Mouse (Mus musculus): ENCODE results near the gene Gm20431. TPM values are rescaled to one million over a fixed set of nuclear protein-coding genes. Genes with fewer than 3 reads are reported as not detected.

Gm20431 gene
- polyA plus RNA-seq, 1 experiment: not detected

- no peak overlapping the region for H3K4me3 ChIP-seq (replicated peaks)
- peaks cover 16% of the 10 kb centered on the region for H3K9me3 ChIP-seq
- H3K4me1 ChIP-seq: peaks cover 44% of the 10 kb centered on the region
- no peak for TF ChIP-seq FLI1 (IDR thresholded peaks at IDR 0.05; ENCODE audit: low read length)
- TF ChIP-seq GATA1 (IDR thresholded peaks at IDR 0.05; ENCODE audit: borderline replicate concordance, low read length): no peak
- H3K36me3 ChIP-seq (replicated peaks; ENCODE audit: low read length): peaks cover 87% of the 10 kb centered on the region
- H3K27me3 ChIP-seq (replicated peaks): no peaks in the 10 kb centered on the region
These were observed 50.0 kb downstream of the Gm20431 start for GRCm38 (mm10) chr2:167611287-167611686.

DNA sequence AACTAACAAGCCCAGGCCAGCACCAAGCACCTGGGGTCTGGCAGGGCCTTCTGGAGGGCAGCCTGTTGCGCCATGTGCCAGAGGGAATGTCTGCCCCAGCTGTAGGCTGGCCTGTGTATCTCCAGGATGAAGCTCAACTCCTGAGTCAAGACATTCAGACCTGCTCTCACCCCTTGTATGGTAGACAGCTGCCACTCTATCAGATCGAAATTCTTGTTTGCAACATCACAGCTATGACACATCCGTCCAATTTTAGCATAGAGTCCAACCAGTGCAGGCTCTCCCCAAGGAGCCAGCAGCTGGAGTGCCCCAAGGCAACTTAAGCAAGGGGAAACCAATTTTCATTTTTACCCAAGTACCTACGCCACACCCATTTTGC, 54.6 kb downstream of the Gm20431 start:
- peaks cover 29% of the 10 kb centered on the region for H3K4me1 ChIP-seq
- no peaks in the 10 kb centered on the region for H3K9me3 ChIP-seq
- peaks cover 46% of the 10 kb centered on the region for H3K36me3 ChIP-seq (replicated peaks; ENCODE audit: low read length)
- no peak overlapping the region for H3K4me3 ChIP-seq (replicated peaks)
- peaks cover 32% of the 10 kb centered on the region for H3K27me3 ChIP-seq (replicated peaks)
- TF ChIP-seq FLI1 (IDR thresholded peaks at IDR 0.05; ENCODE audit: low read length) (no peak), GATA1 (IDR thresholded peaks at IDR 0.05; ENCODE audit: borderline replicate concordance, low read length) (no peak)

DNA sequence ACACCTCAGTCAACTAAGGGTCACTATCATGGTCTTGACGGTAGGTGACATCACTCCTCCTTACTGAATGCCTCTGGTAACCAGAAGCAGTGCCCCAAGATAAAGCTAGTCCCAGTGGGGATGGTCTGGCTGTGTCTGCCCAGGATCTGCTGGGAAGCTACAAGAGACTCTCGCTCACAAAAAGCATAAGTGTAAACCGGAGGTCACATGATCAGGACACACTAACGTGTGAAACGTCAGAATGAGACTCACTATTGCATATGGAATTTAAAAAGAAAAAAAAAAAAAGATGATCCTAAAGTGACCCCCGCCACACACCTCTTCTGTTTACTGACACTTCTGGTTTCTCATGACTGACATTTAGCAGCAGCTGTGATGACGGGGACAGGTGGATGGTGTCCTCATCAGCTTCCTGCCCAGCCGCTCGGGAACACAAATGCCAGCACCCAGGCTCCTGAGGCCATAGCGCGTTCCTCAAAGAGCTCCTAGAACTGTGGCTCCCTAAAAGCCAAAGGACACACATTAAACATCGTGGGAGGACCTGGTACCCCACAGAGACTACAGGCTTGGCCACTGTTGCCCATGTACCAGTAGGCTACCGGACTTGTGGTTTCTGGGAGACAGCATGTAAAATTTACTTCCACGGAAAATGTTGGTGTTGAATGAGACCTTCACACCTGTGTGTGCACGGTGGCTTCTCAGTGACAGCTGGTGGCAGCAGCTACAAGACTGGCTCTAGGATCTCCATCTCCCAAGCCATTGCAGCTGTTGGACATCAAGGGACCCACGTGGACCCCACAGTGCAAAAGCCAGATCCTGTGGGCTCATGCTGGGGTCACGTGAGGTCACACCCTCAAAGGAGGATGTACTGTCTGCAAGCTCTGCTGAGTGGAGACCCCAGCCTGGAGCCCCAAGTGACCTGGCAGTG, 55.2 kb downstream of the Gm20431 start:
- H3K27me3 ChIP-seq (replicated peaks): peaks cover 37% of the 10 kb centered on the region
- peaks cover 23% of the 10 kb centered on the region for H3K4me1 ChIP-seq
- H3K4me3 ChIP-seq (replicated peaks): no peak overlapping the region
- H3K36me3 ChIP-seq (replicated peaks; ENCODE audit: low read length): peaks cover 39% of the 10 kb centered on the region
- TF ChIP-seq FLI1 (IDR thresholded peaks at IDR 0.05; ENCODE audit: low read length) (no peak), GATA1 (IDR thresholded peaks at IDR 0.05; ENCODE audit: borderline replicate concordance, low read length) (no peak)
- H3K9me3 ChIP-seq: no peaks in the 10 kb centered on the region

DNA sequence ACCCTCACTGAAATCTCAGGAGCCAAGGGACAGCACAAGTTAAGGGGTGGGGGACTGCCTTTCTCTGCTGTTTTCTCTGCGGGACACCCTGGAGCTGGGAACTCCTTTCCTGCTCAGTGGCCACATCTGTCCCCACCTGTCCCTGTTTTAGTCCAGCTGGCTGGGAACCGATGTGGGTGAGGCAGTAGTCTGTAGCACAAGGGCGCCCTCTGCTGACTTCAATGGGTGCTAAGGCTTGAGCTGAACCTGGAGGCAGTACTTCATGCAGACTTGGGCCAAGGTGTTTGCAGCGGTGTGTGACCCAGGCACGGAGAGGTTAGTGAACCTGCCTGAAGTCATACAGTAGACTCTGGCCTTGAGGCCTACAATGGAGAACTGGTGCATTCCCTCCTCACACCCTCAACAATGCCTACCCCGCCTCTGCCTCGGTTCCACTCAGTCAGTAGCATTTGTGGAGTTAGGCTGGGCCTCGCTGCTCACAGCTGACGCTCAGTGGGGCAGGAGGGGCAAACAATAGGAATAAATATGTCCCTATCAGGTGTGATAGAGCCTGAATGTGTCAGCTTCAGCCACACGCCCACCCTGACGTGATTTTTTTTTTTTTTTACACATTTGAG, 56.0 kb downstream of the Gm20431 start:
- H3K27me3 ChIP-seq (replicated peaks): peaks cover 45% of the 10 kb centered on the region
- H3K9me3 ChIP-seq: no peaks in the 10 kb centered on the region
- peaks cover 18% of the 10 kb centered on the region for H3K4me1 ChIP-seq
- no peak for TF ChIP-seq FLI1 (IDR thresholded peaks at IDR 0.05; ENCODE audit: low read length)
- TF ChIP-seq GATA1 (IDR thresholded peaks at IDR 0.05; ENCODE audit: borderline replicate concordance, low read length): no peak
- peaks cover 31% of the 10 kb centered on the region for H3K36me3 ChIP-seq (replicated peaks; ENCODE audit: low read length)
- H3K4me3 ChIP-seq (replicated peaks): no peak overlapping the region

DNA sequence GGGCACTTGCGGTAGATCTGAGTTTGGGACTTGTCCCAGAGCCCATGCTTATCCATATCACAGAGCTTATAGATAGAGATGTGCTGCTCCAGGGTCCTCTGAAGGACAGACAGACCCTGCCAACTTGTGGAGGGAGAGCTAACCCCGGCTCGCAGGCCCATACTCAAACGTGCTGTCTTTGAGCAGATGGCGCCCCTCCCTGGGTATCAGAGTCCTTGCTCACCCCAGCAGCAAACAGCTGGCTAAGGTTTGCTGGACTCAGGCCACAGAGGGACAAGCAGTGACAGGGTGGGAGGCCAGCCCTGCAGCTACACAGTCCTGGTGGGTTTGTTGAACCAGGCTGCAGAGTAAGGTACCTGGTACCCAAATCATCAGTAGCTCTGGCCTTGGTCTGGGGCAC, 58.3 kb downstream of the Gm20431 start:
- Histone ChIP-seq H3K27me3 (replicated peaks) (peaks cover 63% of the 10 kb centered on the region), H3K36me3 (replicated peaks; ENCODE audit: low read length) (peaks cover 18% of the 10 kb centered on the region), H3K4me3 (replicated peaks) (no peak overlapping the region), H3K9me3 (no peaks in the 10 kb centered on the region), H3K4me1 (peaks cover 25% of the 10 kb centered on the region)
- TF ChIP-seq GATA1 (IDR thresholded peaks at IDR 0.05; ENCODE audit: borderline replicate concordance, low read length): no peak
- TF ChIP-seq FLI1 (IDR thresholded peaks at IDR 0.05; ENCODE audit: low read length): no peak

- no peak overlapping the region for H3K4me3 ChIP-seq (replicated peaks)
- H3K9me3 ChIP-seq: no peaks in the 10 kb centered on the region
- no peak for TF ChIP-seq GATA1 (IDR thresholded peaks at IDR 0.05; ENCODE audit: borderline replicate concordance, low read length)
- TF ChIP-seq FLI1 (IDR thresholded peaks at IDR 0.05; ENCODE audit: low read length): no peak
- H3K36me3 ChIP-seq (replicated peaks; ENCODE audit: low read length): peaks cover 14% of the 10 kb centered on the region
- peaks cover 65% of the 10 kb centered on the region for H3K27me3 ChIP-seq (replicated peaks)
- H3K4me1 ChIP-seq: peaks cover 24% of the 10 kb centered on the region
These were observed 58.9 kb downstream of the Gm20431 start for GRCm38 (mm10) chr2:167602364-167602763.

DNA sequence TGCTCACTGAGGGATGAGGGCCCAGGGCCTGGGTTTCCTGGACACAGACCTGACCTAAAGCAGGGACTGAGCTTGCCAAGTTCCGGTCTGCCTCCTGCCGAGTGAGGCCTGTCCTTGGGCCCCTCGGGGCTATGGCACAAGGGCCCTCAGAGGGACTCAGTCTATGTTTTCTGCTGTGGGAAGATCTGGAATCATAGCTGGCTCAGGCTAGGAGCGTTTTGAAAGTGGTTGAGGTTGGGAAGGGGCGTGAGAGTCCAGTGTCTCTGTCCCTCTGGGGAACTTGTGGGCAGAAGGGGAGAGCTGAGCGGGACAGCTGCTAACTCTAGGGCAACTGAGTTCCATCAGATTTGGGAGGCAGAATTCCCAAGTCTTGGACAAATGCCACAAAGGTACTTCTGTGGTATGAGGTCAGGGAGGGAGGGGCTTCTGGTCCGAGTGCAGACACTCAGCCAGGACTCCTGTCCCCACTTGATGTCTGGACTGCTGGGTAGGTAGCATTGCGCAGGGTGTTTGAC, 60.8 kb downstream of the Gm20431 start:
- H3K4me1 ChIP-seq: peaks cover 21% of the 10 kb centered on the region
- TF ChIP-seq FLI1 (IDR thresholded peaks at IDR 0.05; ENCODE audit: low read length): no peak
- no peak for TF ChIP-seq GATA1 (IDR thresholded peaks at IDR 0.05; ENCODE audit: borderline replicate concordance, low read length)
- no peaks in the 10 kb centered on the region for H3K36me3 ChIP-seq (replicated peaks; ENCODE audit: low read length)
- no peak overlapping the region for H3K4me3 ChIP-seq (replicated peaks)
- no peaks in the 10 kb centered on the region for H3K9me3 ChIP-seq
- H3K27me3 ChIP-seq (replicated peaks): peaks cover 79% of the 10 kb centered on the region

DNA sequence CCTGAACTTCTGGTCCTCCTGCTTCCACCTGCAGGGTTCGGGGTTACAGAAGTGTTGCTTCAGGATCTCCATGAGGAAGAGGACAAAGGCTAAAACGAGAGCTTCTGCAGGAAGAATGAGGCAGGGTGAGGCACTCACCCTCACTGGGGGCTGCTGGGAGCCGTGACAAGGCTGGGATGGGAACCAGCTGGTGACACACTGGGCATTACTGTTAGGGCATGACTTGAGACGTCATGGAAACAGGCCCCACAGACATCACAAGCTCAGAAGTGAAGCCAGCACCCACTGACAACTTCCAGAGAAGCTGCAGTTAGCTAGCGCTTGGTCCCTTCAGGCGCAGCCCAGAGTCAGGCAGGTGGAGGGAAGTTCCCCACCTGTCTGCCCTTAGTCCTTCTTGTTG, 61.4 kb downstream of the Gm20431 start:
- Histone ChIP-seq H3K4me3 (replicated peaks) (no peak overlapping the region), H3K27me3 (replicated peaks) (peaks cover 82% of the 10 kb centered on the region), H3K36me3 (replicated peaks; ENCODE audit: low read length) (no peaks in the 10 kb centered on the region), H3K4me1 (peaks cover 15% of the 10 kb centered on the region), H3K9me3 (no peaks in the 10 kb centered on the region)
- TF ChIP-seq GATA1 (IDR thresholded peaks at IDR 0.05; ENCODE audit: borderline replicate concordance, low read length): no peak
- TF ChIP-seq FLI1 (IDR thresholded peaks at IDR 0.05; ENCODE audit: low read length): no peak

DNA sequence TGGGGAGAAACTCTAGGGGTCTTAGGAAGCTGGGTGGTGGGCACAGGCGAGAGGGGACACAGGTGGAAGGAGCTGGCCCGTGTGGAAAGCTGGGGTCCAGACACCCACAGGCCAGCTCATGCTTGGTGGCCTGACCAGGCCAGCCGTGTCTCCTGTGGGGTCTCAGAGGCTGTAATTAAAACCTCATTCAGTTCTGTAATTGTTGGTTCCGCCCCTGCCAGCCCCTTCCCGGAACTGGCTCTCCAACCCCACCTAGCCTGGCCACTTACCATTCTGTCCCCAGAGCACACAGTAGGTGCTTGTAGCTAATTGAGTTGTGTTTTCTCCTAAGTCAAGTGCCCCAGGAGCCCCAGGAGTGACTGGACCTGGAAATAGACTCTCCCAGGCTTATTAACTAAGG, 62.1 kb downstream of the Gm20431 start:
- peaks cover 81% of the 10 kb centered on the region for H3K27me3 ChIP-seq (replicated peaks)
- H3K4me3 ChIP-seq (replicated peaks): no peak overlapping the region
- peaks cover 21% of the 10 kb centered on the region for H3K4me1 ChIP-seq
- H3K36me3 ChIP-seq (replicated peaks; ENCODE audit: low read length): no peaks in the 10 kb centered on the region
- TF ChIP-seq GATA1 (IDR thresholded peaks at IDR 0.05; ENCODE audit: borderline replicate concordance, low read length): no peak
- H3K9me3 ChIP-seq: no peaks in the 10 kb centered on the region
